9 mouse cellular contexts compared by ENCODE assay signal in the genomic region with DNA sequence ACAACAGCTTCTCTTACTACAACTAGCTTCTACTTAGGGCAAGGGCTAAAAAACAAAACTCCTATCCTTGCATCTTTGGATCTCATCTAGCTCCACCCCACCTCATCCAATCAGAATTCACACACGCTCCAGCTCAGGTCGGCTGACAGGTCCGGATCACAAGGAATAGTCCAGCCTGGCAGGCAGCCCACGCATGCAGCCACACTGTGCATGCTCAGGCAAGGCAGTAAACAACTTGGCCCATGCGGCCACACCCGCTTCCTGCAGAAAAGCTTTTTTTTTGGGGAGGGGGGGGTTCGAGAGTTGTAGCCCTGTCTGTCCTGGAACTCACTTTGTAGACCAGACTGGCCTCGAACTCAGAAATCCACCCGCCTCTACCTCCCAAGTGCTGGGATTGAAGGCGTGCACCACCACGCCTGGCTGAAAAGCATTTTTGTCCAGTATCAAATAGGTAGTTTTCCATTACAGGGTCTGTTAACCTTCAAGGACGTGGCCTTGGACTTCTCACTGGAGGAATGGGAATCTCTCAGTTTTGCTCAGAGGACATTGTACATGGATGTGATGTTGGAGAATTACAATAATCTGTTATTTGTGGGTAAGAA. TPM values are rescaled to one million over a fixed set of nuclear protein-coding genes. Genes with fewer than 3 reads are reported as not detected.
DNase-seq lines count a peak whose midpoint lies in the region; ATAC-seq and TF ChIP-seq lines count a peak whose summit lies in the region.
"Not testable (repeated sequence)": the region's sequence is repeated elsewhere in the genome, so short reads cannot be mapped to it uniquely, and the experiment has no call there.
"Had no signal": no experiment of that assay in that cellular context is flagged by ENCODE, and none has a peak within 500 bp of the region (broad histone marks: within the 10 kb centered on the region; RNA-seq: fewer than 3 reads in every experiment).

No protein-coding gene starts in this region.

- not testable (repeated sequence) for H3K27ac ChIP-seq in embryonic facial prominence, embryonic 11.5 days (replicated peaks; ENCODE audit: low read depth, low read length); hindbrain, embryonic 12.5 days; kidney, embryonic 15.5 days; limb, embryonic 15.5 days; lung, embryonic 14.5 days (ENCODE audit: low read depth); midbrain, embryonic 14.5 days (replicated peaks; ENCODE audit: low read depth, low read length); stomach, embryonic 16.5 days (ENCODE audit: low read length)

- not testable (repeated sequence) for H3K9ac ChIP-seq in embryonic facial prominence, embryonic 11.5 days (replicated peaks; ENCODE audit: low read length); hindbrain, embryonic 12.5 days; kidney, embryonic 15.5 days; limb, embryonic 15.5 days; lung, embryonic 14.5 days; midbrain, embryonic 14.5 days (replicated peaks; ENCODE audit: low read length); stomach, embryonic 16.5 days (ENCODE audit: low read length)

- 0 out of 2 replicates have a peak, but pooled peaks have one; percentile 56 for ATAC-seq in embryonic facial prominence, embryonic 11.5 days (replicated peaks; ENCODE audit: insufficient number of reproducible peaks, low FRiP score, low TSS enrichment, low read depth)
- ATAC-seq in hindbrain, embryonic 12.5 days (ENCODE audit: low FRiP score) = peak; percentile 73; the same call in 1 of the 2 replicates
- ATAC-seq in kidney, embryonic 15.5 days (replicated peaks; ENCODE audit: low FRiP score) = 0 out of 2 replicates have a peak, but pooled peaks have one; percentile 46
- ATAC-seq in limb, embryonic 15.5 days (ENCODE audit: insufficient number of reproducible peaks, low FRiP score, low TSS enrichment, low read depth) = peak; percentile 62
- ATAC-seq in lung, embryonic 14.5 days (ENCODE audit: insufficient read depth) = 0 out of 2 replicates have a peak, but pooled peaks have one; percentile 11
- peak; percentile 53; the same call in 1 of the 2 replicates for ATAC-seq in midbrain, embryonic 14.5 days (ENCODE audit: low FRiP score, low TSS enrichment)
- ATAC-seq in stomach, embryonic 16.5 days (ENCODE audit: insufficient read depth, low FRiP score) = peak; percentile 40; the same call in 1 of the 2 replicates

- not testable (repeated sequence) for H3K4me3 ChIP-seq in embryonic facial prominence, embryonic 11.5 days (ENCODE audit: low read depth, low read length); hindbrain, embryonic 12.5 days; kidney, embryonic 15.5 days (replicated peaks); limb, embryonic 15.5 days; lung, embryonic 14.5 days (ENCODE audit: low read depth, low read length); midbrain, embryonic 14.5 days (replicated peaks; ENCODE audit: low read depth, low read length); stomach, embryonic 16.5 days (replicated peaks; ENCODE audit: low read length)

- 85% methylated on average over 7 of the region's 12 CpGs for WGBS in embryonic facial prominence, embryonic 11.5 days
- WGBS in hindbrain, embryonic 12.5 days = 91% methylated on average over 10 of the region's 12 CpGs
- WGBS in kidney, embryonic 15.5 days = 88% methylated on average over 11 of the region's 12 CpGs
- 88% methylated on average over 11 of the region's 12 CpGs for WGBS in limb, embryonic 15.5 days
- WGBS in lung, embryonic 14.5 days = 86% methylated on average over 7 of the region's 12 CpGs
- whole genome bisulfite sequencing in midbrain, embryonic 14.5 days = 91% methylated on average over 7 of the region's 12 CpGs
- WGBS in stomach, embryonic 16.5 days = 89% methylated on average over 7 of the region's 12 CpGs

- not testable (repeated sequence) for H3K27me3 ChIP-seq in embryonic facial prominence, embryonic 11.5 days (ENCODE audit: control insufficient read depth, insufficient read depth, low read length); hindbrain, embryonic 12.5 days; kidney, embryonic 15.5 days; limb, embryonic 15.5 days; lung, embryonic 14.5 days (ENCODE audit: insufficient read depth, low read length); midbrain, embryonic 14.5 days (ENCODE audit: control insufficient read depth, insufficient read depth, low read length); stomach, embryonic 16.5 days (ENCODE audit: control insufficient read depth, insufficient read depth, low read length)

- not testable (repeated sequence) for H3K36me3 ChIP-seq in embryonic facial prominence, embryonic 11.5 days (replicated peaks; ENCODE audit: control insufficient read depth, insufficient read depth, low read depth, low read length); hindbrain, embryonic 12.5 days; kidney, embryonic 15.5 days; limb, embryonic 15.5 days; lung, embryonic 14.5 days (ENCODE audit: insufficient read depth); midbrain, embryonic 14.5 days (ENCODE audit: control insufficient read depth, insufficient read depth, low read length); stomach, embryonic 16.5 days (ENCODE audit: control insufficient read depth, insufficient read depth, low read length)

- not testable (repeated sequence) for H3K9me3 ChIP-seq in embryonic facial prominence, embryonic 11.5 days (replicated peaks; ENCODE audit: control insufficient read depth, low read length); hindbrain, embryonic 12.5 days (replicated peaks); kidney, embryonic 15.5 days (replicated peaks); limb, embryonic 15.5 days; lung, embryonic 14.5 days (ENCODE audit: low read depth, low read length); midbrain, embryonic 14.5 days (ENCODE audit: control insufficient read depth, low read length); stomach, embryonic 16.5 days (replicated peaks; ENCODE audit: control insufficient read depth, low read length)

- not testable (repeated sequence) for H3K4me1 ChIP-seq in embryonic facial prominence, embryonic 11.5 days (ENCODE audit: control insufficient read depth, insufficient read depth, low read length); hindbrain, embryonic 12.5 days; kidney, embryonic 15.5 days; limb, embryonic 15.5 days; lung, embryonic 14.5 days (ENCODE audit: insufficient read depth); midbrain, embryonic 14.5 days (ENCODE audit: control insufficient read depth, insufficient read depth, low read length); stomach, embryonic 16.5 days (ENCODE audit: control insufficient read depth, insufficient read depth, low read length)

- TF ChIP-seq CTCF in lung, embryonic 14.5 days (IDR thresholded peaks at IDR 0.05; ENCODE audit: low read depth) = not testable (repeated sequence)

- not testable (repeated sequence) for H3K4me2 ChIP-seq in embryonic facial prominence, embryonic 11.5 days (ENCODE audit: low read depth, low read length); hindbrain, embryonic 12.5 days (replicated peaks); kidney, embryonic 15.5 days; limb, embryonic 15.5 days; lung, embryonic 14.5 days; midbrain, embryonic 14.5 days (ENCODE audit: low read length); stomach, embryonic 16.5 days (ENCODE audit: low read depth, low read length)

- not testable (repeated sequence) for DNase-seq in embryonic facial prominence, embryonic 11.5 days (ENCODE audit: low spot score); lung, embryonic 14.5 days; midbrain, embryonic 14.5 days
- DNase-seq in heart, adult 11 months = peak; percentile 88

RNA-seq across cellular contexts. Expression of a gene that starts 44.5 kb away (rescaled TPM):
- 10.4 and 12.6 TPM in 2 replicates for polyA plus RNA-seq in embryonic facial prominence, embryonic 11.5 days (2014; fragmentation: Nextera tagmentation; extraction: Ambion mirVana)
- polyA plus RNA-seq in hindbrain, embryonic 12.5 days (2016; fragmentation: Nextera tagmentation; extraction: Ambion mirVana) = 5.7 and 7.0 TPM in 2 replicates
- polyA plus RNA-seq in kidney, embryonic 15.5 days (2015; fragmentation: Nextera tagmentation; extraction: Ambion mirVana) = 6.9 and 7.8 TPM in 2 replicates
- 5.6 and 6.5 TPM in 2 replicates for polyA plus RNA-seq in limb, embryonic 15.5 days (2015; fragmentation: Nextera tagmentation; extraction: Ambion mirVana)
- 4.3 and 4.9 TPM in 2 replicates for polyA plus RNA-seq in lung, embryonic 14.5 days (2014; fragmentation: Nextera tagmentation; extraction: Ambion mirVana)
- 6.3 TPM in 2 replicates for polyA plus RNA-seq in midbrain, embryonic 14.5 days (2014; fragmentation: Nextera tagmentation; extraction: Ambion mirVana)
- polyA plus RNA-seq in stomach, embryonic 16.5 days (2015; fragmentation: Nextera tagmentation; extraction: Ambion mirVana) = 5.2 and 6.7 TPM in 2 replicates
- polyA plus RNA-seq: small intestine, adult 2 months had no signal

Comparison
In these comparisons a context has a peak if more than half of its experiments do, and no peak if none do; other contexts are left out.
1. ATAC-seq: peak in every context shown above with its lines; median percentile 73 in hindbrain, embryonic 12.5 days; 62 in limb, embryonic 15.5 days; 56 in embryonic facial prominence, embryonic 11.5 days; 53 in midbrain, embryonic 14.5 days; 46 in kidney, embryonic 15.5 days; 40 in stomach, embryonic 16.5 days; 11 in lung, embryonic 14.5 days.